Mouse (Mus musculus) testis, adult 2 months (tissue): ENCODE data around the gene Tbx10. TPM values are rescaled to one million over a fixed set of nuclear protein-coding genes. Genes with fewer than 3 reads are reported as not detected.
A peak's percentile ranks its signal among the peaks of the same experiment; 100 is the strongest.

ENCODE experiments used
- H3K27ac ChIP-seq: fragments of 200-500 bp; 2 replicates; pipeline ENCODE4 v1.5.1; 2012; ENCODE audit warnings: low read depth, low read length; ENCODE audit not compliant: control insufficient read depth, insufficient read depth
- H3K27me3 ChIP-seq: fragments of 200-500 bp; 2 replicates; pipeline ENCODE4 v1.6.1; 2012; ENCODE audit warnings: mild to moderate bottlenecking, low read length, moderate library complexity; ENCODE audit not compliant: control insufficient read depth, insufficient read depth
- H3K36me3 ChIP-seq: fragments of 200-500 bp; 2 replicates; pipeline ENCODE4 v1.6.1; 2012; ENCODE audit warnings: mild to moderate bottlenecking, low read length; ENCODE audit not compliant: control insufficient read depth, insufficient read depth
- H3K4me1 ChIP-seq: fragments of 200-500 bp; 2 replicates; pipeline ENCODE4 v1.6.1; 2012; ENCODE audit warnings: low read length; ENCODE audit not compliant: control insufficient read depth, insufficient read depth
- H3K4me3 ChIP-seq: fragments of 200-500 bp; 2 replicates; pipeline ENCODE4 v1.5.1; 2012; ENCODE audit warnings: low read depth, mild to moderate bottlenecking, low read length, moderate library complexity, mixed read lengths; ENCODE audit not compliant: control insufficient read depth
- CTCF ChIP-seq: fragments of 200-500 bp; IDR thresholded peaks from 2 replicates; pipeline ENCODE4 v1.5.1; 2012; ENCODE audit warnings: low read depth, mild to moderate bottlenecking, inconsistent platforms, low read length, moderate library complexity; ENCODE audit not compliant: control insufficient read depth, insufficient read depth, insufficient replicate concordance
- POLR2A ChIP-seq: fragments of 200-500 bp; IDR thresholded peaks from 2 replicates; pipeline ENCODE4 v1.6.1; 2012; ENCODE audit warnings: low read depth, mild to moderate bottlenecking, inconsistent platforms, low read length, moderate library complexity; ENCODE audit not compliant: control insufficient read depth
- polyA plus RNA-seq: library from polyadenylated mRNA; depleted of rRNA; stranded (reverse); fragments of >200 nt; gene quantifications from 2 replicates; pipeline ENCODE4 v1.2.3, GENCODE M21; 2012

Tbx10 gene
- polyA plus RNA-seq, 1 experiment, result 0.56 TPM

- Histone ChIP-seq H3K27me3 (no peaks in the 10 kb centered on the region), H3K36me3 (no peaks in the 10 kb centered on the region), H3K4me1 (peaks cover 1% of the 10 kb centered on the region), H3K27ac (peak overlapping the region; percentile 57), H3K4me3 (no peak overlapping the region)
- TF ChIP-seq CTCF (no peak), POLR2A (no peak)
Observed at GRCm38 (mm10) chr19:4017921-4018587, 25.5 kb downstream of the Tbx10 start.

GRCm38 (mm10) chr19:4018743-4019583 is 26.4 kb downstream of the Tbx10 start:
- Histone ChIP-seq H3K4me3 (no peak overlapping the region), H3K36me3 (no peaks in the 10 kb centered on the region), H3K27me3 (no peaks in the 10 kb centered on the region), H3K4me1 (no peaks in the 10 kb centered on the region), H3K27ac (peak overlapping the region; percentile 15; the same call in 1 of the 2 replicates)
- TF ChIP-seq CTCF (peak; percentile 55), POLR2A (no peak)

GRCm38 (mm10) chr19:4023185-4023584 is 30.6 kb downstream of the Tbx10 start:
- no peaks in the 10 kb centered on the region for H3K36me3 ChIP-seq
- TF ChIP-seq CTCF (no peak), POLR2A (no peak)
- H3K27ac ChIP-seq, result no peak overlapping the region
- no peaks in the 10 kb centered on the region for H3K4me1 ChIP-seq
- no peaks in the 10 kb centered on the region for H3K27me3 ChIP-seq
- no peak overlapping the region for H3K4me3 ChIP-seq

GRCm38 (mm10) chr19:4027576-4027975 is 35.0 kb downstream of the Tbx10 start:
- TF ChIP-seq POLR2A, result no peak
- TF ChIP-seq CTCF, result no peak
- Histone ChIP-seq H3K36me3 (no peaks in the 10 kb centered on the region), H3K4me3 (no peak overlapping the region), H3K27ac (0 out of 2 replicates have a peak overlapping the region, but pooled peaks have one; percentile 42), H3K27me3 (no peaks in the 10 kb centered on the region), H3K4me1 (peaks cover 1% of the 10 kb centered on the region; the same call in 1 of the 2 replicates)

GRCm38 (mm10) chr19:4032668-4033067 is 40.1 kb downstream of the Tbx10 start:
- H3K4me3 ChIP-seq, result no peak overlapping the region
- no peak for TF ChIP-seq POLR2A
- no peak for TF ChIP-seq CTCF
- H3K27ac ChIP-seq, result no peak overlapping the region
- H3K4me1 ChIP-seq, result peaks cover 5% of the 10 kb centered on the region; the same call in 1 of the 2 replicates
- H3K36me3 ChIP-seq, result no peaks in the 10 kb centered on the region
- H3K27me3 ChIP-seq, result no peaks in the 10 kb centered on the region

- Histone ChIP-seq H3K36me3 (no peaks in the 10 kb centered on the region), H3K4me1 (peaks cover 7% of the 10 kb centered on the region; the same call in 1 of the 2 replicates), H3K27me3 (no peaks in the 10 kb centered on the region), H3K27ac (peak overlapping the region; percentile 13; the same call in 1 of the 2 replicates), H3K4me3 (no peak overlapping the region)
- TF ChIP-seq POLR2A (no peak), CTCF (no peak)
Observed at GRCm38 (mm10) chr19:4033298-4033697, 40.7 kb downstream of the Tbx10 start.

- no peaks in the 10 kb centered on the region for H3K27me3 ChIP-seq
- H3K4me1 ChIP-seq, result peaks cover 7% of the 10 kb centered on the region; the same call in 1 of the 2 replicates
- no peaks in the 10 kb centered on the region for H3K36me3 ChIP-seq
- peak overlapping the region; percentile 32 for H3K27ac ChIP-seq
- no peak for TF ChIP-seq POLR2A
- H3K4me3 ChIP-seq, result no peak overlapping the region
Observed at GRCm38 (mm10) chr19:4033742-4034141, 41.2 kb downstream of the Tbx10 start.
